Comparison of ENCODE assay signal across 3 mouse cellular contexts in the genomic region with DNA sequence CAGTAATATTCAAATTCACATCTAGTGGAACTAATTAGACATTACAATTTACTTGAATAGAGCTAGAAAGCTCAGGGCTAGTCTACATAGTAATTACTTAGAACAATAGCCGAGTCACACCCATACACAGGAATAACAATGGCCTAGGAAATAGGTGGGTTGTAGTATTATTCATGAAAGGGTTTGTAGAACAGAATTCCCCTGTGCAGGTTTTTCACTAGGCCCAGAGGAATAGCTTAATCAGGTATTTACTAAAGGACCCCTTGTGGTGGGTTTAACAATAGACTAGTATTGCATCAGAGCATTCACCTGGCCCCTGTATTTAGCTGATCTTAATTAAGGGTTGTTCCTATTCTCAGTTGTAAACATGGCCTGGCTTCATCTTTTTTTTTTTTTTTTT.
DNase-seq lines count a peak whose midpoint lies in the region.

No protein-coding gene starts in this region.

- DNase-seq in ES-CJ7 (ENCODE audit: low read depth, low spot score): peak; percentile 43
- peak; percentile 67 for DNase-seq in R1 (ENCODE audit: low read depth, low spot score)
- DNase-seq in ZHBTc4 (ENCODE audit: low read depth, low spot score): peak; percentile 56
